Mouse (Mus musculus) testis, postnatal 10 days (tissue): Measurements from ENCODE around the gene Qsox1.

Experiments
- DNase-seq: peaks from one replicate; pipeline ENCODE4 v3.0.0; 2021; ENCODE audit warnings: low spot score

Gene Qsox1

DNA sequence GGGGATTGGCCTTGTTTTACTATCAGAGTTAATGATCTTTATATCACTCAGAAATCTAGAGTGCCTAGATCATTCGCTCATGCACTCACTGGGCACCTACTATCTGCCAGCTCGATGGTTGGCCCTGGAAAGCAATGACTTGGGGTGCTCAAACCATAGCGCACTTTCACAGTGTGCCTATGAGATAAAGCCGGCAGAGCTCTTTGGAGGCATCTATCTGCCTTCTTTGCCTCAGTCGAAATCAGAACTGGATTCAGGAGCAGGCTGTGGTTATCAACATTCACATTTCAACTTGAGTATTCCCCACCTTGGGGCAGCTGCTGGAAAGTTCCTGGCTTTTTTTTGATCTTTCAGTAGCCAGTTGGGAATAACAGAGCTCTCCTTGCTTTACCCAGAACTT is 64.8 kb downstream of the Qsox1 start:
- no peak for DNase-seq

GRCm38 (mm10) chr1:155747011-155747410 is 65.7 kb downstream of the Qsox1 start:
- DNase-seq, result no peak

DNA sequence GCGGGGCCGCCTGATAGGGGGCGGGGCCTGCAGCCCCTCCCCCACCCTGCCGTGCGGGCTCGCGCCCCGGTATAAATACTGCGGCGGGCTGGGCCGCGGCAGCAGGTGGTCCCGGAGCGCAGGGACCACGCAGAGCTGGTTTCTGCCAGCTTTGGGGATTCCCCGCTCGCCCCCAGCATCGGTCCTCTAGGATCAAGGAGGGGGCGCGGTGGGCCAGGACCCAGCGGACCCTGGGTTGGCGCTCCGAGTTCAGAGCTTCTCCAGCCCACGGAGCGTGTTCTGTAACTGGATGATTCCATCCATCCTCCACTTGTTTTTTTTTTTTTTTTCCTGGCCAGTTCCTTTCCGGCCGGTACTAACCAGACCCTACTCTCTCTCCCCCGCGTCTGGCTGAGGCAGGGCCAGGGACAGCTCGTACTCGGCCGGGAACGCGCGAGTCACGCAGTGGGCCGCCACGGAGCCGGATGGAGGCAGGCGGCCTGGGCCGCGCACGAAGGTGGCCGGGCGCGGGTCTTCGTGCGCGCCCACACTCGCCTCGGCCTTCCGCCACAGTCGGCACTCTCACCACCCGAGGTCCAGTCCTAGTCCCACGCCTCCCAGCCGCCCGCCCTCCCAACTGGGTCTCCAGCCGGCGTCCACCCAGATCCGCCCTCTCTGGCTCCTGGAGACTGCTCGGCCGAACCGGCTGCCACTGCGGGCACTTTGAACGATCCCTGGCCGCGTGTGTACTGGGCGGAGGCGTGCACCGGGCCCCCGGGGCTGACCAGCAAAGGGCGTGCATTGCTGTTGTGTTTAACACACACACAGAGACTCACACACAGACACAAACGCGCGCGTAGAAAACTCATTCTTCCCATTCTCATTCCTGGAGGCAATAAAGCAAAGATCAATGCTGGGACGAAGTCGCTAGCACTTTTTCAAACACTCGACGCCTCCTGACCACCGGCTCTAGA is 70.0 kb downstream of the Qsox1 start:
- DNase-seq, result peak; percentile 75

- DNase-seq, result peak; percentile 55
Measured at GRCm38 (mm10) chr1:155741988-155742387, 70.7 kb downstream of the Qsox1 start.

DNA sequence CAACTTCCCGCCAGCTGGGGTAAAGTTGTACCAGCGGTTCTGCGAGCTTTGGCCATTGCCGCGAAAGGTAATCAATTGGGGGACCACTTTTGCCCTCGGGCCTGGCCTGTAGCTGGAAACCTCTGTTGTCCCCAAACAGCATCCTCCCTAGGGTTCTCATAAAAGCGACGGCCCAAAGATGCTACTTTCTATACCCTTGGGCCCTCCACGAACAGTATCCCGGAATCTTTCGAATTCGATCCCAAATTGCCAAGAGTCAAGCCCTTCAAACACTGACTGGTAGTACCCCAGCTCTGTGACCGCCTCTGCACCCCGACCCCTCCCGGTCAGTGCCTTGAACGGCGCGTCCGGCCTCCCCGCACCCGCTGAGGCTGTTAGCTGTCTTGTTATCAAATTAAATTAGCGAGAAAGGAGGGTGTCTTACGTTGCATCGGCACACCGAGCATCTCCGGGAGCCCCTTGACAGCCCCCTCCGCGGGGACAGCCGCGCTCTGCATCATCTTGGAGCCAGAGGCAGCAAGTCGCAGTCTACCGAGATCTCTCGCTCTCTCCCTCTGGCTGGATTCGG is 71.2 kb downstream of the Qsox1 start:
- no peak for DNase-seq

DNA sequence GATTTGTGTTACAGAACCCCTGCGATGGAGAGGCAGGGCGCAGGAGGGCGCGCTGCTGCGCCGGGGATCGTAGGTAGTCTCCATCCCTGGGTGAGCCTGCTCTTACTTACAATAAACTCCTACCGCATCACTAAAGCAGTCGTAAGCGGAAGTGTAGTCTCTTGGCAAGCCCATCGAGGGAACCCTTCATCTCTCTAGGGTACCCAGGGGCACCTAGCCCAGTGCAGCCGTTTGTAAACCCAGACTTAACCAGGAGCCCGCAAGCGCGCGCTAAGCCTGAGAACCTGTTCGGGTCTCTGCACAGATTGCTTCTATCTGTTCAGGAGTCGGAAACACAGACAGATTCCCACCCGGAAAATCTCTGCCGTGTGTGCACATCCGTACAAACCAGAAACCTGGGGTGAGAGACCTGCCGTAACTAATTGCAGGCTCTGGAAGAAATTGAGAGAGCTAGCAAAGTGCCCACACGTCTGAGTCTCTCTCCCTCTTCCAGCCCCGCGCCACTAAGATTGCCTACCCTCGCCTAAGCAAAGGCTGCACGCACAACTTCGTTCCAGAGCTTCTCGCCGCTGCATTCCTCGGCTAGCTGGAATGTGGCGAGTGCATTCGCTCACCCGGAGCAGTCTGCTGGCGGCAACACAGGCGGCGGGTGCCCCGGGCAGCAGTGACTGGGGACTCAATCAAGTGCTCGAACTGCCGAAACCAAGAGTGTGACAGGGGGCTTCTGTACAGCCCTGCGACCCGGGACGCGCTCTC is 71.9 kb downstream of the Qsox1 start:
- peak; percentile 44 for DNase-seq

DNA sequence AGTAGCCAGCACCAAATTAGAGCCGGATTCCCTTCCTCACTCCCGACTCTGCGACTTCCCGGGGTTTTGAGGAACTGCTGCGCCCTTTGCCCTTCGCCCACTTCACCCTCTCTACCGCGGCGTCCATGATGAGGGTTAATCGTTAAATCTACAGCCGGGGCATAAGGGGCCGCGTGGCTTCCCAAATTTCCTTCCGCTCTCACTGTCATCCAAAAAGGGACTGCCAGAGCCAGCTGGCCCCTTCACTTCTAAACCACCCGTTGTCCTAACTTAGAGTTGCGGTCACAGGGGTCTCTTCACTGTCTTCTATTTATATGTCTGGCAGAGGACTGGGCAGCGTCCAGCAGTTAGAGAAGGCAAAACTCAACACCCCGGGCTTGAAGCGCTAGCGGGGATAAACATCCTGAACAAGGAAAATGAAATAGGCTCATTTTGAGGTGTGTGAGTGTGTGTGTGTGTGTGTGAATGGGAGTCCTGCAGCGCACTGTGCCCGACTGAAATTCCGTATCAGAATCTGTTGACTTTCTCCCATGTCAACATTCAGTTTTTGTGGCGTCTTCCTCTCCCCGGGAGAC is 74.8 kb downstream of the Qsox1 start:
- DNase-seq, result no peak

- no peak for DNase-seq
Measured at GRCm38 (mm10) chr1:155737017-155737808, 75.5 kb downstream of the Qsox1 start.

GRCm38 (mm10) chr1:155736096-155736825 is 76.4 kb downstream of the Qsox1 start:
- no peak for DNase-seq

GRCm38 (mm10) chr1:155731156-155731555 is 81.5 kb downstream of the Qsox1 start:
- no peak for DNase-seq

GRCm38 (mm10) chr1:155729113-155729795 is 83.4 kb downstream of the Qsox1 start:
- DNase-seq, result no peak

- no peak for DNase-seq
Measured at GRCm38 (mm10) chr1:155727830-155728229, 84.9 kb downstream of the Qsox1 start.
